Mouse (Mus musculus): ENCODE results near the gene Sf3a2. TPM values are rescaled to one million over a fixed set of nuclear protein-coding genes. Genes with fewer than 3 reads are reported as not detected.

Gene Sf3a2
- polyA plus RNA-seq (2012; fragmentation: generic; extraction: Trizol), result 93.1 TPM

DNA sequence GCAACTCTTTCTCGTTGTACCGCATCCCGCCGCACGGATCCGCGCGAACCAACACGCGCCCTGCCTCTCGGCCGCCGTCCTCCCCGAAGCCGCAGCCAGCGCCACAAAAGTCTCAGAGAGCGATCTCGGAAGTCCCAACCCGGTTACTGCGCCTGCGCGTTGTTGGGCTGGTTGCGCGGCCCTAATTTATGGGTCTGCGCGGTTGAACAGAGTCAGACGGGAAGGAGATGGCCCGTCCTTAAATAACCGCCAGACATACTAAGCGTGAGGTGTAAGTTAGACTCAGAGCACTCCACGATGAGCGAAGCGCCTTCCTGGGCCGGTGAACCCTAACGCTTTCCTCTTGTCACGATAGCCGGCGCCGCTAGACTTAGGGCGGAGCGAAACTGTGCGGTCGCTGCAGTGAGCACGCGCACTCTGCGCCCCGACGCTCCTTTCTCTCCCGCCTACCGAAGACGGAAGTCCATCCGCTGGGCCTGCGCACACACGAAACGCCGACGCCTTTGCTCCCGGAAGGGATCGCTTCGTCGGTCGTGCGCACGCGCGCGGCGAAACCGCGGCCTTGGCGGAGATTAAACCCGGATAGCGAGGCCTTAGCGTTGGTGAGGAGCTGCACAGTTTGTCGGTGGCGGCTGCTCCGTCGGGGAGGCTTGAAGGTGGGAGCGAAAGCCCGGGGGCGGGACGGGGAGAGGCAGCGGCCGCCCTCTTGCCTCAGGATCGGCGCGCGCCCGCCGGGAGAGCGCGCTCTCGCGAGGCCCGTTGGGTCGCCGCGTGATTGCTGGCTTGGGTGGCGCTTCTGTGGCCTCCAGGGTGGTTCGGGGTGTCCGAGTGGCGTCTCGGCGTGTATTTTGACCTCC lies at the start of gene Sf3a2, which contains the start of gene Plekhj1:
Gene Sf3a2, plus strand, starts transcription at position 49 of the 857 bp plus-strand sequence.
Gene Plekhj1, minus strand, starts transcription at position 477 of the 857 bp plus-strand sequence.
- no peaks in the 10 kb centered on the region for H3K27me3 ChIP-seq (ENCODE audit: control insufficient read depth, insufficient read depth, insufficient read length)
- peak within 1 kb of the TSS; percentile 98 for H3K4me3 ChIP-seq
- H3ac ChIP-seq (ENCODE audit: control insufficient read depth, insufficient read length), result peak within 1 kb of the TSS; percentile 91
- peaks cover 28% of the 10 kb centered on the region for H3K36me3 ChIP-seq (ENCODE audit: control insufficient read depth, insufficient read depth)
- peak; percentile 92 for TF ChIP-seq POLR2AphosphoS2 (IDR thresholded peaks at IDR 0.05; ENCODE audit: insufficient read length, low read depth)
- TF ChIP-seq POLR2A (IDR thresholded peaks at IDR 0.05; ENCODE audit: insufficient read length, low read depth), result peak; percentile 54
- no peak for TF ChIP-seq CEBPB (IDR thresholded peaks at IDR 0.05; ENCODE audit: insufficient read depth, poor library complexity, severe bottlenecking)
- peak in 1 of 3 experiments; percentile 11 for TF ChIP-seq MYOG (IDR thresholded peaks at IDR 0.05; ENCODE audit: control insufficient read depth in 1 of 3, insufficient read depth in 1 of 3, insufficient read length in 2 of 3, low read depth in 2 of 3)
- TF ChIP-seq MAX (IDR thresholded peaks at IDR 0.05; ENCODE audit: low read depth), result no peak
- TF ChIP-seq TCF3 (IDR thresholded peaks at IDR 0.05; ENCODE audit: insufficient read length, low read depth), result no peak
- peak within 1 kb of the TSS; percentile 97 for H3K4me2 ChIP-seq (ENCODE audit: low read depth)
- peaks cover 58% of the 10 kb centered on the region for H3K79me2 ChIP-seq (ENCODE audit: control insufficient read depth, insufficient read depth)

- TF ChIP-seq REST (IDR thresholded peaks at IDR 0.05; ENCODE audit: insufficient read depth, insufficient read length) (peak; percentile 74), MYOG (IDR thresholded peaks at IDR 0.05; ENCODE audit: control insufficient read depth in 1 of 3, insufficient read depth in 1 of 3, insufficient read length in 2 of 3, low read depth in 2 of 3) (no peak)
- Histone ChIP-seq H3K27me3 (ENCODE audit: control insufficient read depth, insufficient read depth, insufficient read length) (no peaks in the 10 kb centered on the region), H3K4me2 (ENCODE audit: low read depth) (no peak overlapping the region), H3K36me3 (ENCODE audit: control insufficient read depth, insufficient read depth) (no peaks in the 10 kb centered on the region), H3K4me3 (no peak overlapping the region), H3K79me2 (ENCODE audit: control insufficient read depth, insufficient read depth) (no peaks in the 10 kb centered on the region), H3ac (ENCODE audit: control insufficient read depth, insufficient read length) (no peak overlapping the region)
These were observed 49.4 kb upstream of the Sf3a2 start for GRCm38 (mm10) chr10:80748609-80749008.

- Histone ChIP-seq H3K36me3 (ENCODE audit: control insufficient read depth, insufficient read depth) (no peaks in the 10 kb centered on the region), H3K27me3 (ENCODE audit: control insufficient read depth, insufficient read depth, insufficient read length) (no peaks in the 10 kb centered on the region), H3K4me3 (peak overlapping the region; percentile 4), H3K79me2 (ENCODE audit: control insufficient read depth, insufficient read depth) (peaks cover 9% of the 10 kb centered on the region), H3K4me2 (ENCODE audit: low read depth) (peak overlapping the region; percentile 94), H3ac (ENCODE audit: control insufficient read depth, insufficient read length) (no peak overlapping the region)
- TF ChIP-seq E2F4 (IDR thresholded peaks at IDR 0.05; ENCODE audit: insufficient read depth), result no peak
- peak; percentile 41 for TF ChIP-seq SRF (IDR thresholded peaks at IDR 0.05; ENCODE audit: control insufficient read depth, insufficient read length, low read depth)
- TF ChIP-seq CEBPB (IDR thresholded peaks at IDR 0.05; ENCODE audit: insufficient read depth, poor library complexity, severe bottlenecking), result no peak
- no peak for TF ChIP-seq USF1 (IDR thresholded peaks at IDR 0.05; ENCODE audit: low read depth)
- no peak for TF ChIP-seq TCF12 (IDR thresholded peaks at IDR 0.05; ENCODE audit: insufficient read depth, poor library complexity, severe bottlenecking)
- TF ChIP-seq MYOG (IDR thresholded peaks at IDR 0.05; ENCODE audit: control insufficient read depth in 1 of 3, insufficient read depth in 1 of 3, insufficient read length in 2 of 3, low read depth in 2 of 3), result peak in 1 of 3 experiments; percentile 11
These were observed 46.7 kb upstream of the Sf3a2 start for GRCm38 (mm10) chr10:80751188-80751832.

DNA sequence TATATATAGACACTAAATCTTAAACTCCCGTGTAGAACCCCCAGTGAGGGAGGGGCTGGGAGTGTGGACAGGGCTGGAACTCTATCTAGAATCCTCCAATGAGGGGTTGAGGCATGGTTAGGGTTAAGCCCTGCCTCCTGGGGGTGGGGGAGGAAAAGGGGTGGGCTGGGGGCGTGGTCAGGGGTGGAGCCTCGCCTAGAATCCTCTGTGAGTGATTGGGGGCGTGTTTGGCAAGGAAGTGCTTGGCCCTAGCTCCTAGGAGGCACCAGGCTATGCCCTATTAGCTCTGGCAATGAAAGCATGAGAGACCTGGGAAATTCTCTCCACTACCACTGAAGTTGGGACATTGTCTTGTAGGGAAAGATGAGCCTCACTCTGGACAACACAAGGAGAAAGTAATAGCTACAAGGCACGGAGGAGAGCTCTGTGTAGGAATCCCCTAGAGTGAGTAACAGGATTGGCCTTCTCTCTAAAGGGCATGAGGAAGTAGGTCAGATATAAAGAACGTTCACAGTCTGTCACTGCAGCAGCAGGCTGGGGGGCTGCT lies 45.8 kb upstream of the Sf3a2 start:
- Histone ChIP-seq H3K4me2 (ENCODE audit: low read depth) (peak overlapping the region; percentile 94), H3K4me3 (peak overlapping the region; percentile 4), H3K27me3 (ENCODE audit: control insufficient read depth, insufficient read depth, insufficient read length) (no peaks in the 10 kb centered on the region), H3ac (ENCODE audit: control insufficient read depth, insufficient read length) (no peak overlapping the region), H3K36me3 (ENCODE audit: control insufficient read depth, insufficient read depth) (no peaks in the 10 kb centered on the region), H3K79me2 (ENCODE audit: control insufficient read depth, insufficient read depth) (peaks cover 18% of the 10 kb centered on the region)
- no peak for TF ChIP-seq TCF12 (IDR thresholded peaks at IDR 0.05; ENCODE audit: insufficient read depth, poor library complexity, severe bottlenecking)
- no peak for TF ChIP-seq MYOD1 (IDR thresholded peaks at IDR 0.05; ENCODE audit: control insufficient read depth in 1 of 3, insufficient read length in 2 of 3, low read depth in 2 of 3)
- TF ChIP-seq MYOG (IDR thresholded peaks at IDR 0.05; ENCODE audit: control insufficient read depth in 1 of 3, insufficient read depth in 1 of 3, insufficient read length in 2 of 3, low read depth in 2 of 3), result no peak
- no peak for TF ChIP-seq E2F4 (IDR thresholded peaks at IDR 0.05; ENCODE audit: insufficient read depth)
- no peak for TF ChIP-seq CEBPB (IDR thresholded peaks at IDR 0.05; ENCODE audit: insufficient read depth, poor library complexity, severe bottlenecking)

- TF ChIP-seq MAX (IDR thresholded peaks at IDR 0.05; ENCODE audit: low read depth) (no peak), POLR2AphosphoS2 (IDR thresholded peaks at IDR 0.05; ENCODE audit: insufficient read length, low read depth) (peak; percentile 71), POLR2A (IDR thresholded peaks at IDR 0.05; ENCODE audit: insufficient read length, low read depth) (no peak), TCF3 (IDR thresholded peaks at IDR 0.05; ENCODE audit: insufficient read length, low read depth) (no peak), USF1 (IDR thresholded peaks at IDR 0.05; ENCODE audit: low read depth) (no peak), MYOG (IDR thresholded peaks at IDR 0.05; ENCODE audit: control insufficient read depth in 1 of 3, insufficient read depth in 1 of 3, insufficient read length in 2 of 3, low read depth in 2 of 3) (peak in 1 of 3 experiments; percentile 57), TCF12 (IDR thresholded peaks at IDR 0.05; ENCODE audit: insufficient read depth, poor library complexity, severe bottlenecking) (no peak), SRF (IDR thresholded peaks at IDR 0.05; ENCODE audit: control insufficient read depth, insufficient read length, low read depth) (peak; percentile 62), MYOD1 (IDR thresholded peaks at IDR 0.05; ENCODE audit: control insufficient read depth in 1 of 3, insufficient read length in 2 of 3, low read depth in 2 of 3) (peak in 2 of 3 experiments; percentile 9 to 56), CEBPB (IDR thresholded peaks at IDR 0.05; ENCODE audit: insufficient read depth, poor library complexity, severe bottlenecking) (no peak), REST (IDR thresholded peaks at IDR 0.05; ENCODE audit: insufficient read depth, insufficient read length) (no peak), E2F4 (IDR thresholded peaks at IDR 0.05; ENCODE audit: insufficient read depth) (peak; percentile 20)
- peaks cover 44% of the 10 kb centered on the region for H3K79me2 ChIP-seq (ENCODE audit: control insufficient read depth, insufficient read depth)
- peak within 1 kb of the TSS; percentile 88 for H3ac ChIP-seq (ENCODE audit: control insufficient read depth, insufficient read length)
- peak within 1 kb of the TSS; percentile 64 for H3K4me3 ChIP-seq
- no peaks in the 10 kb centered on the region for H3K27me3 ChIP-seq (ENCODE audit: control insufficient read depth, insufficient read depth, insufficient read length)
- no peaks in the 10 kb centered on the region for H3K36me3 ChIP-seq (ENCODE audit: control insufficient read depth, insufficient read depth)
- peak within 1 kb of the TSS; percentile 82 for H3K4me2 ChIP-seq (ENCODE audit: low read depth)
These were observed 43.3 kb upstream of the Sf3a2 start, which contains the start of gene Dot1l for GRCm38 (mm10) chr10:80754594-80755290. Gene Dot1l (plus strand): TSS chr10:80755206.
